Mouse (Mus musculus) lung, adult 2 months (tissue): ENCODE results near the gene Mark1.

Experiments used
- CTCF ChIP-seq: fragments of 200-500 bp; IDR thresholded peaks from 2 replicates; pipeline ENCODE4 v1.5.1; 2011; ENCODE audit warnings: mild to moderate bottlenecking, low read length, control low read depth; ENCODE audit not compliant: insufficient read depth
- POLR2A ChIP-seq: fragments of 200-500 bp; IDR thresholded peaks from 2 replicates; pipeline ENCODE4 v1.6.1; 2011; ENCODE audit warnings: low read depth, mild to moderate bottlenecking, control low read depth, low read length, borderline replicate concordance; ENCODE audit errors: extremely low read depth

DNA sequence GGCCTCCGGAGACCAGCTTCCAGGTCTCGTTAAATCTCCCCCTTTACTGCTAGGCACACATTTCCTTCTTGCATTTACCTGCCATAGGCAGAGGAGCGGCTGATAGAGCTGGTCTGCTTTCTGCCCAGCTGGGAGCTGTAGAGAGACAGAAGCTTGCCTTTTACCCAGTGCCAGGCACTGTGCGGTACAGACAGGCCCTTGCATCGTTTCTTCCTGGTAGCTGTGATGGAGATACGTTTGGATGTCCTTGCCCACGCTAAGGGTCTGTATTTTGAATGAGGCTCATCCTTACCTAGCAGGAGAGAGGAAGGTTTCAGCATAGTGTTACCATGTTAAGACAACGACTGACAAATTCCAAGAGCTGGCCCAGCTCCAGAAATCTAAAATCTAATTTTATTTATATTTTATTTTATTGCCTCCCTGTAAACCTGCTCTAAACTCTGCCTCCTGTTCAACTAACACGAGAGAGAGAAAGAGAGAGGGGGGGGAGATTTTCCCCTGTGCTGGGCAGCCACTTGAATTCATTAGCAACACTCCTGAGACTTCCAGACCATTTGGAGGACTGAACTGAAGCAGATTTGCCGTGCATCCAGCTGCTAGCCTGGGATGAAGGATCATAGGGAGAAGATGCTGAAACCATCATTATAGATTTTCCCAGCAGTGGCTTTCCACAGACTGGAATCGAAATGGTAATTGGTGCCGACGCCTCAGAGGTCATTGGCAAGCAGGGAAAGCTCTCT is 21.2 kb upstream of the Mark1 start:
- TF ChIP-seq CTCF (no peak), POLR2A (no peak)
